Mouse (Mus musculus) liver (tissue): ENCODE measurements around the gene Golph3l.
"Not testable (repeated sequence)": the region's sequence is repeated elsewhere in the genome, so short reads cannot be mapped to it uniquely, and the experiment has no call there.

ENCODE experiments used
- DNase-seq: peaks from one replicate; pipeline ENCODE4 v3.0.0-alpha.2; 2020; ENCODE audit warnings: mixed read lengths

Gene Golph3l

GRCm38 (mm10) chr3:95588604-95589086 is at the start of gene Golph3l:
TSS of gene Golph3l (plus strand) at chr3:95588934.
- peak; percentile 93 for DNase-seq

- no peak for DNase-seq
Measured at GRCm38 (mm10) chr3:95538936-95539335, 49.8 kb upstream of the Golph3l start.

GRCm38 (mm10) chr3:95539837-95540236 is 48.9 kb upstream of the Golph3l start:
- DNase-seq: no peak

- not testable (repeated sequence) for DNase-seq
Measured at GRCm38 (mm10) chr3:95541186-95541585, 47.5 kb upstream of the Golph3l start.

GRCm38 (mm10) chr3:95542171-95542570 is 46.6 kb upstream of the Golph3l start:
- DNase-seq: no peak

GRCm38 (mm10) chr3:95542981-95543380 is 45.8 kb upstream of the Golph3l start:
- no peak for DNase-seq

- DNase-seq: no peak
Measured at GRCm38 (mm10) chr3:95550176-95550575, 38.6 kb upstream of the Golph3l start.

GRCm38 (mm10) chr3:95553986-95554385 is 34.7 kb upstream of the Golph3l start:
- no peak for DNase-seq

GRCm38 (mm10) chr3:95559437-95559836 is 29.3 kb upstream of the Golph3l start, which contains the start of gene Hormad1:
TSS of gene Hormad1 (plus strand) at chr3:95559677.
- no peak for DNase-seq

- no peak for DNase-seq
Measured at GRCm38 (mm10) chr3:95560738-95561137, 28.0 kb upstream of the Golph3l start.

GRCm38 (mm10) chr3:95561826-95562225 is 26.9 kb upstream of the Golph3l start:
- DNase-seq: no peak

- no peak for DNase-seq
Measured at GRCm38 (mm10) chr3:95569585-95569984, 19.1 kb upstream of the Golph3l start.

- DNase-seq: no peak
Measured at GRCm38 (mm10) chr3:95587754-95588603, 755 bp upstream of the Golph3l start.

GRCm38 (mm10) chr3:95598734-95599133 is 10.0 kb downstream of the Golph3l start:
- DNase-seq: no peak

- no peak for DNase-seq
Measured at GRCm38 (mm10) chr3:95601287-95601686, 12.6 kb downstream of the Golph3l start.

GRCm38 (mm10) chr3:95606096-95606495 is 17.4 kb downstream of the Golph3l start:
- DNase-seq: no peak

- no peak for DNase-seq
Measured at GRCm38 (mm10) chr3:95609195-95609594, 20.5 kb downstream of the Golph3l start.

GRCm38 (mm10) chr3:95613996-95614395 is 25.3 kb downstream of the Golph3l start:
- no peak for DNase-seq

- no peak for DNase-seq
Measured at GRCm38 (mm10) chr3:95618511-95618910, 29.8 kb downstream of the Golph3l start.

- DNase-seq: no peak
Measured at GRCm38 (mm10) chr3:95621241-95621640, 32.5 kb downstream of the Golph3l start.

GRCm38 (mm10) chr3:95622421-95622820 is 33.7 kb downstream of the Golph3l start:
- not testable (repeated sequence) for DNase-seq

- DNase-seq: no peak
Measured at GRCm38 (mm10) chr3:95623551-95623950, 34.8 kb downstream of the Golph3l start.

GRCm38 (mm10) chr3:95623991-95624515 is 35.3 kb downstream of the Golph3l start:
- not testable (repeated sequence) for DNase-seq
